Mouse (Mus musculus) induced T-regulatory cell, adult 2 months (primary cell): ENCODE measurements at regions not wholly inside any gene's neighbourhood (a gene's known extent, or its start where the extent isn't known, plus 50 kb on each side); places are given as distances from the start of the nearest gene placed in this dataset.

Experiments
- DNase-seq: peaks from one replicate; pipeline ENCODE4 v3.0.0-alpha.2; 2012; ENCODE audit warnings: low read depth

- DNase-seq = no peak
Measured at GRCm38 (mm10) chr13:99781616-99782015, 119.3 kb downstream of the Cartpt start.

DNA sequence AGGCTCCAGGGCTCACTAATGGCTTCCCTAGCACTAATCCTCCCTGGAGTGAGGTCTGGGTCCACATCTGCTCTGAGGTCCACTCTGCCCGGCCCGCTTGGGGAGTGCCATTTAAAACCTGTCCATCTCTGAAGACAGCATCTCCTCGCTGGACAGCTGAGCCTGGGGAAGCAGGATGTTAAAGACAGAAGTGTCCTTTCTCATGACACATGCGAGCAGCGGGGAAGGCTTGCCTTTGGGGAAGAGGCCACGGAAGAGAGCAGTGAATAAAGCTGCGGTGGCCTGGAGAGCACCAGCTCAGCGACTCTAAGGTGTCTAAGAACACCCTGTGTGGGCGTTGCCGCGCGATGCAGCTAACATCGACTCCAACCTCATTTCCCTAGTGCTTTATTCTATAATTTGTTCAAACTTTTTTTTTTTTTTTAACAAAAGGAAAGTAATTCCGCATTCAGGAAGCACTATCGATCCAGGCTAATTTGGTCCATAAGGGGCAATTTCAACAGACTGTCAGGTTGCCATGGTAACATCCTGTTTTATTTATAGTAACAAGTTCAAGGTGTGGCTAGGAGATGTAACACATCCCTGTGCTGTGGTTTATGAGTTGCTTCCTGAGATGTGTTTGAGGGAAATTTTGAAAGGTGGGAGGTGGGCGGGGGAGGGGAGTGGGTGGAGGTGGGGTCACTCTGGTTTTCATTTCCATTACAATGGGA lies 120.0 kb downstream of the Cartpt start:
- peak; percentile 3 for DNase-seq

GRCm38 (mm10) chr13:99778747-99779146 lies 122.1 kb downstream of the Cartpt start:
- no peak for DNase-seq

DNA sequence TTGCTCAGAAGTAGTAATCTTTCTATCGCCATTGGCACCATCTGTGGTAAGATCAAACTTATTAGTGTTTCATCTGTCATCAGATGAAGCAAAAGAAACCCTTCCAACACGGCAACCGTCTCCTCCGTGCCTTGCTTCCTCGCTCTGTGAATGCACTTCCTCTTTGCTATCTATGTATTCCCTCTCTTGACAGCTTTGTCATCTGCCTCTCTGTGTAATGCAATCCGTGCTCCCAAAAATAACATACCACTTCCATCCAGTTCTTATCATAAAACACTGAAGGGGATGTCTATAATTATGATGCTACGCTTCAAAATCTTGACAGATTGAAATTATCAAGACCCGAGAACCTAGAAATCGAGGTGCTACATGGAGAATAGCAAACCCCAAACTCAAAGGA lies 123.2 kb downstream of the Cartpt start:
- no peak for DNase-seq

DNA sequence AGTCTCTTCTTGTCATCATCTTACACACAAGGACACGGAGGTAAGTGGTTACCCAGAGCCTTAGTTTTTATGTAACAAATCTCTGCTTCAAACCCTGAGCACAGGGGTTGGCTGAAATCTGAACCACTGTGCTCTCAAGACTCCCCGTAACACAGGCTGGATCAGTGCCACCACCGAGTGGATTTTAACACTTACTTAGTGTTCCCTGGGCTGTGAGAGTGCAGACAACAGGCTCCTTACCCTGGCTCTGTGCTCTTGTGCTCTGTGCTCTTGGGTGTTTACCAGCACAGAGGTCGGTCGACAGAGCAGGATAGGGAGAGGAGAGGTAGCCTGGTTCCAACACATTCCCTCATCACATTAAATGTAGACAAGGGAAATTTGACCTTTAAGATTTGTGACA lies 134.9 kb downstream of the Cartpt start:
- DNase-seq = no peak

- no peak for DNase-seq
Measured at GRCm38 (mm10) chr13:99764764-99765163, 136.1 kb downstream of the Cartpt start.

GRCm38 (mm10) chr13:99764097-99764714 lies 136.7 kb downstream of the Cartpt start:
- no peak for DNase-seq

DNA sequence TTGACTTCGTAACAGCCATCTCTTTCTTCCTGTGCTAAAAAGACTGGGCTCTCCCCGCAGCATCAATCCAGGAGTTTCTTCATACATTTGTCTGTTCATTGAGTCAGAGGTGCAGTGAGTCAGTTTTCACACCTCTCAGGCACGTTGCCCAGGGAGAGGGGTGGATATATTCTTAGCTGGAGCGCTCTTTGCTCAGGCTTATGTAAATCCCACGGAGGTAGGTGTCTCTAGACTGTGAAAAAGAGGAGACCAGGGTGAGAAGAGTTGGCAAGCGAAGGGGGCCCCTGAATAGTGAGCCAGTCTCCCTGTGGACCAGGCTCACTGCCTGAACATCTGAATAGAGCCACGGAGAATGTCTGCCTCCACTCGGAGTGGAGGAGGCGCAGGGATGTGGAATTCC lies 139.0 kb downstream of the Cartpt start:
- DNase-seq = no peak

DNA sequence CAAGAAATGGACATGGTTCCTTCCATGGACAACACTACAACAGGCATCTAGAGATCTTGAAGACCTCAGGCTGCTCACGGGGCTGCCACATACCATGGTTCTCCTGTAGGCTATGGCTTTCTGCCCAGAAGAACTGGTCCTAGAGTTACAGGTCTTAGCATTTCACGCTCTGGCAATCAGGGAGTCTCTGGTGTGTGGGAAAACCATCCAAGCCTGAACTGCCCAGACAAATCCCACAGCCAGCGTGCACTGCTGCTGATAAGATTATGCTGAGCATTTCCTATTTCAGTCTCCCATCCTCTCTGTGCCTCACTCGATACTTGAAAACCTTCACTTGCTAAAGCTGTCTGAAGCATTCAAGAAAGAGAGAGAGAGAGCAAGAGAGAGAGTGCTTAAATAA lies 139.5 kb downstream of the Cartpt start:
- DNase-seq = no peak

DNA sequence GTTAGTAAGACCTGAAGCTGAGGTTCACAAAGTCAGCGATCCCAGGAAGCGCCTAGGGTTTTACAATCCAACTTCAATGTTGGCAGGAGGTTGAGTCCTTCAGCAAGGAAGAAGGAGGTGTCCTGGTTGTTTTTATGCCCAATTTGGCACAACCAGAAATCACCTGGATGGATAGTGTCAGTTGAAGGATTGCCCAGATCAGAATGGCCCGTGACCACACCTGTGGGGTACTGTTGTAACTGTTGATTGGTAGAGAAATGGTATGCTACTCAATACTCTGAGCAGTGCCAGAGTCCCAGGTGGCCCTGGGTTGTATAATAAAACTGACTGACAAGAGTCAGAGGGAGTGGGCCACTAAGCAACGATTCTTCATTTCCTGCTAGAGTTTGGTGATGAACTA lies 140.2 kb downstream of the Cartpt start:
- no peak for DNase-seq

DNA sequence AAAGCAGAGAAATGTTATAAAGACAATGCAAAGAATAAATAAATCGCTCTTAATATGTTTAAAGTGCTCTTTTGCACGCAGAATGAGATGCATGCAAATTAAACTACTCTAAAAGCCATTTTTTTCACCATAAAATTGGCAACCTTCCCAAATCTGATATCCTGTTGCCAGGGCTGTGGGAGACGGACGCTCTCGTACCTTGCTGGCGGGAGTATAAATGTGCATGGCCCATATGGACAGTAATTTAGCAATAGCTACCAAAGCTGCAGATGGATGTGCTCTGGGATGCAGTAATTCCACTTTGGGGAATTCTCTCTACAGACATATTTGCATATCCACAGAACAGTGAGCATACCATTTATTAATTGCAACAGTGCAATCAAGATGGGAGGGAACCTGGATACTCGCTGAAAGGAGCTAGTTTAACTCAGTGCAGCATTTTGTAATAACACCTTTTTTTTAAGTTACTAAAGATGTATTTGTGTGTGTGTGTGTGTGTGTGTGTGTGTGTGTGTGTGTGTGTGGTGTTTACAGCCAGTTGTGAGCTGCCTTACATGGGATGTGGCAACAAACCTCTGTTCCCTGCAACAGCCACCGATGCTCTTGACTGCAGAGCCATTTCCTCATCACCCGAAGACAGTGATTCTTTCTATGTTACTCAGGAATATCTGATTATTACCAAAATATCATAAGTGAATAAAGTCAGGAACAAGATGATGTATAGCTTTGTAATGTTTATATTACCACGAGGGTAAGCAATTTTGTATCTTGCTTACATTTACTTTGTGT lies 141.4 kb downstream of the Cartpt start:
- no peak for DNase-seq

DNA sequence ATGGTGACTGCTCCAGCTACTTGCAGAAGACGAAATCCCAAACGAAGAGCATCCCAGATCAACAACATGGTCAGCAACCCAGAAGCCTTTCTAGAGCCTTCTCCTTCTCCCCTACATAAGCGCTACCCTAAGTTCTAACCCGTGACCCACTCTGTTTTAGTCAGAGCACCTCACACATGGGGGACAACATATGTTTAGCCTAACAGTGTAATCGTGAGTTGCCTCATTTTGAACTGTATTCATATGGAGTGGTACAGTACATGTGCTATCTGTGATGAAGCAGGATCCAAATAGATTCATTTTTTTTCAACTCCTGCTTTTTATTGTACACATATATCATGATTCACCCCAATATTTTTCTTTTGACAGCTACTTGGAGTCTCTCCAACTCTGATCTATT lies 146.2 kb downstream of the Cartpt start:
- no peak for DNase-seq

DNA sequence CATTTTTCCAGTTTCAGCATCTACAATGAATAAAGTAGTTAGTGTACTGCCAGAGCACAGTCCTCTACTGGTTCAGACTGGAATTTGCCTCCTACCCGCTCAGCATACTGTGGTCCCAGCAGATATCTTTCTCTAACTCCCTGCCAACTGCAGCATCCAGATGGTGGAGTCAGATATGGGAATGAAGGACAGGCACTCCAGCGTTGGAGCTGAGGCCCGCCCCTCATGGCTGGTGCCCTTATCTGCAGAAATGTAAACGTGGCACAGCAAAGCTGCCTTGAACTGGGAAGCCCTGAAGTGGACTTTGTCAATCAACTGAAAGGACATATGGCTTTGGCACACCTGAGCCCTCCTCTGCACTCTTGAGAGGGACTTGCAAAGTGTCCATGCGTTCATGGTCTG lies 146.6 kb downstream of the Cartpt start:
- no peak for DNase-seq

GRCm38 (mm10) chr13:99753526-99753925 lies 147.4 kb downstream of the Cartpt start:
- no peak for DNase-seq

GRCm38 (mm10) chr13:99750729-99751128 lies 150.2 kb downstream of the Cartpt start:
- DNase-seq = no peak

DNA sequence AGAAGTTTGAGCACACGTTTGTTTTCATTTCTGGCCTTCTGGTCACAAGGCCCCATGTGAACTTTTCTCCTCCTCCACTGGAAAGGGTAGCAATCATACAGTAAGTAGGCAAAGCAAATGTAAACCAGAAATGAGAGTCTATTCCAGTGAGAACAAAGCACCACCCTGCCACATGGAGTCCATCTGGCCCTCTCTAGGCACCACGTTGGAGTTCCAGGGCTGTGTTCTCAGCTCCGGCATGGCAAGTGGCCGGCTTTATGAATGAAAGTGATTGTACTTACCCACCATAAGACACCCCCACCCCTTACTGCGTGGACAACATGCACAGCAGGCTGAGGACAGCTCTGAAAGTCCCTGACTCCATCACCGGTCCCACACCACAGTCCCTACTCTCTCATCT lies 151.5 kb downstream of the Cartpt start:
- DNase-seq = no peak

DNA sequence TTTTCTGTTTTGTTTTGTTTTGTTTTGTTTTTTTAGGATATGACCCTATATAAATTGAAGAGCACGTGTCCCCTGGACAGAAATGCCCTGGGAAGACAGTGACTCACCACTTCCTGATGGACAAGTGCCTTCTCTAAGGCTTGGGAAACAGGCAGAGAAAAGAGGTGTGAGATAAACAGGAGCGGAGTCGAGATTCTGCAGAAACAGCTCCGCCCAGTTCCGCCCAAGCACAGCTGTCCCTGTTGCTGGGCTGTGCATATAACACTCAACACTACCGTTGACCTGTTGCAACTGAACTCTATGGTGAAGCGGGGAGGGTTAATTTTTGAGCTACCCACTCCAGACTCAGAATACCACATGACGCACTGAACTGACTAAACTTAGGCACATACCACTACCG lies 152.8 kb downstream of the Cartpt start:
- DNase-seq = no peak

DNA sequence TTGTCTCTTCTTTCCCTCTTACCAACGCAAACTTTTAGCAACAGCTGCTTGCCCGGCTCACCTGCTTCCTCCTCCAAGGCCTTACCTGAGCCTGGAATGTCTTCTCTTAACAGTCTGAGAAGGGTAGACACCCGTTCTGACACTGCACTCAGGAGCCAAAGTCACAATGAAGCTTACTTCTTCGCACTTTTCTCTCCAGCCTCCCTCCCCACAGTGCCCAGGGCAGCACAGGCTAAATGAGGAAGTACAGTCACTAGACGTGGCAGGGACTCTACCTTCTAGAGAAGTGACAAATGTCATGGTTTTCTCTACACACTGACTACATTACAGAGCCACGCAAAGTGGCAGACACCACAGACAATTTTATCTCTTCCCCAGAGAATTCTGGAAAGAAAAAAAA lies 155.4 kb downstream of the Cartpt start:
- no peak for DNase-seq

GRCm38 (mm10) chr13:99744790-99745120 lies 156.1 kb downstream of the Cartpt start:
- DNase-seq = no peak

- DNase-seq = no peak
Measured at GRCm38 (mm10) chr13:99743952-99744789, 156.7 kb downstream of the Cartpt start.

DNA sequence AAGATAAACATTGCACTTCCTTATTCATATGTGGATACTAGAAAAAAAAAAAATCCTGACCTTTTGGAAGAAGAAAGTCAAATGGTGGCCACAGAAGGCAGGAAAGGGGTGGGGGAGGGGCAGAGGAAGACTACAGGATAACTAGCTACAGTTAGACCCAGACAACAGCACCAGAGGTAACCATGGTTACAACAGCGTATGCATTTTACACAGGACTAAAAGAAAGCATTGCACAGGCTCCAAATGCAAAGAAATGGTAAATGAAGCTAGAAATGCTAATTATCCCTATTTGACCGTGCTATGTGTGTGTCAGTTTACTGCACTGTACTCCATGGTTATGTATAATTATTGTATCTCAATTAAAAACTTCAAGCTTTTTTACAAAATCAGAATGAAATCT lies 158.4 kb downstream of the Cartpt start:
- DNase-seq = no peak

DNA sequence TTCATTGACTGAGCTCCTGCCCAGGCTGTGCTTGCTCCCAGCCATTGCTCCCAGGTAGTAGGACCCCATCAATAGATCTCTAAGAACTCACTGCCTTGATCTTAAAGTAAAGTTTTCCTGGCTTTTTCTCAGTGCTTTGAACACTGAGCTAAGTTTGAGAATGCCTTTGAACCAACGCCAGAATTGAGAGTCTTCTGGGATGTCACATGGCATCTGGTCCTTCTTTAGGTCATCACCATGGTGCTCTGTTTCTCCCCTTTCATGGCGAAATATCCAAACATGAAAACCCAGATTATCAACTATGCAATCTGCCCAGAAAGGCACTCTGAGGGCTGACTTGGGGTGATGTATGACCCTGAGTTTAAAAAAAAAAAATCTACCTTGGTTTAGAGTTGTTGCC lies 158.9 kb downstream of the Cartpt start:
- DNase-seq = no peak

DNA sequence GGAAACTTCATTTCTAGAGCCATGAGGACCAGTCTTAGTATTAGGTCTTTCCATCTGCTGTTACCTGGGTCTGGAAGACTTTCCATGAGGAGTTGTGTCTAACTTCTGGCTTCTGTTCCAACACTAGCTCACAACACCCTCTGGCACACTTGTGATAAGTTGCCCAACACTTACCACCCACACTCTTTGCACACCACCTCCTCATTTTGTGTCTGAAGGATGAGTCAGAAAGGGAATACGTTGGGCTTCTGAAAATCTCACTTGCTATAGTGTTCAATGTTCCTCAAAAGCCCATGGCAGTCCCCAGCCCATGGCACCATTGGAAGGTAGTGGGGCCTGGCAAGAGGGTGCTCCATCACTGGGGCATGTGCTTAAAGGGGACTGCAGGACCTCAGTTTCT lies 161.5 kb downstream of the Cartpt start:
- no peak for DNase-seq
